Mouse (Mus musculus) cerebellum, adult 2 months (tissue): Measurements from ENCODE around the gene Plxna2.

Experiments used
- CTCF ChIP-seq: fragments of 200-500 bp; IDR thresholded peaks from 2 replicates; pipeline ENCODE4 v1.5.1; 2011; ENCODE audit warnings: low read depth, mild to moderate bottlenecking, control low read depth, low read length, moderate library complexity, borderline replicate concordance; ENCODE audit not compliant: insufficient read depth
- POLR2A ChIP-seq: fragments of 200-500 bp; IDR thresholded peaks from 2 replicates; pipeline ENCODE4 v1.6.1; 2011; ENCODE audit warnings: low read length, control low read depth, borderline replicate concordance; ENCODE audit not compliant: insufficient read depth

GRCm38 (mm10) chr1:194828316-194828715 lies 210.3 kb downstream of the Plxna2 start:
- no peak for TF ChIP-seq CTCF
- no peak for TF ChIP-seq POLR2A
